Mouse (Mus musculus) lung, adult 2 months (tissue): ENCODE measurements at regions not wholly inside any gene's neighbourhood (a gene's known extent, or its start where the extent isn't known, plus 50 kb on each side); places are given as distances from the start of the nearest gene placed in this dataset.

Source experiments
- CTCF ChIP-seq: fragments of 200-500 bp; IDR thresholded peaks from 2 replicates; pipeline ENCODE4 v1.5.1; 2011; ENCODE audit warnings: mild to moderate bottlenecking, low read length, control low read depth; ENCODE audit not compliant: insufficient read depth
- POLR2A ChIP-seq: fragments of 200-500 bp; IDR thresholded peaks from 2 replicates; pipeline ENCODE4 v1.6.1; 2011; ENCODE audit warnings: low read depth, mild to moderate bottlenecking, control low read depth, low read length, borderline replicate concordance; ENCODE audit errors: extremely low read depth

DNA sequence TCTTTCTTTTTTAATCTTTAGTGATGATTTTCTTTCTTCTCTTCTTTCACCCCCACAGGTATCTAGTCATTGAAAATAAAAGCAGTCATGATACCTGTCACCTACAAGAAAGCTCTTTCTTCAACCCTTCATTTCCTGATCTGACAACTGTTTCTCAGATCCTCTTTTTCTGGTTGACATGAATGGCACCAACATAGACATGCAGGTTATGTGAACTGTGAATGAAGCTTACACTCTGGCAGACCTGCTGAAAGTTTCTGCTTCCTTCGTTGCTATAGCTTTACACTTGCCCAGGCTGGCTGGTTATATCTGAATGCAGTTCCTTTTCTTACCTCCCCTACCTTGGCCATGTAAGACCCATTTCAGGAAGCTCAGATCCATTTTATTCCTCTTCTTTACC lies 115.2 kb upstream of the Jun start:
- TF ChIP-seq CTCF (no peak), POLR2A (no peak)
